Comparison of ENCODE assay signal across 9 mouse cellular contexts in the genomic region with DNA sequence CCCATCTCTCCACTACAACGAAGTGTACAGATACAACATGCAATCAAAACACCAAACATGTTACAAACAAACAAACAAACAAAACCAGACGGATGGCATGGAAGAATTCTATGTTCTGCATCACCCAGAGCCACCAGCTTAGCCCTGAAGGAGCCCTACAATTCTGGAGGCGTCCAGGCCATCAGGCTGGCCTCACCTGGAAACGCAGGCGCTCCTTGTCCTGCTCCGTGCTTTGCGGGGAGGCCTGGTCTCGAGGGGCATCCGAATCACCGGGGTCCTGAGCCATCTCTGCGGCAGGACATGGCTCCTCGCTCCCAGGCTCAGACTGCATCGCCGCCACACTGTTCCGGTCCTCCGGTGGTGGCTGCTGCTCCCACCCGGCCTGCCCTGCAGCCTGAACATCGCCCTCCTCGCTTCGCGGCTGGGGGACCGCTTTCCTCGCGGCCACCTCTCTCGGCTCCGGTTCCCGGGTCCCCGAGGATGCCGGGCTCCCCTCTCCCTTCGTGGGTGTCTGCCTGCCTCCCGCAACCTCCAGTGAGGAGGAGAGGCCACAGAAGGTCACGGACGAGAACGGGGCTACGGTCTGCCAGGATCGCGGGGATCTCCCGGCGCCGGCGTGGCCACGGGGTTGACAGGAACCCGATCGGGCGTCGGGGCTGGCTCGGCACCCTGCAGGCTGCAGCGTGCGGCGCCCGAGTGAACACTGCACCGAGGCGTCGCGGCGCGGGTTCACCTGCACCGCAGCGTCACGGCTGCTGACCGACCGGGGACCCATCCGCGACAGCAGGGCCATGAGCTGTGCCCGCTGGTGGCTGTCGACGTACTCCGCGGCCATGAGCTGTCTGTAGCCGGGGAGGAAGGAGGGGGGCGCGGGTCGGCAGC. TPM values are rescaled to one million over a fixed set of nuclear protein-coding genes. Genes with fewer than 3 reads are reported as not detected.
DNase-seq lines count a peak whose midpoint lies in the region; ATAC-seq and TF ChIP-seq lines count a peak whose summit lies in the region.
"Not testable (repeated sequence)": the region's sequence is repeated elsewhere in the genome, so short reads cannot be mapped to it uniquely, and the experiment has no call there.
"Had no signal": no experiment of that assay in that cellular context is flagged by ENCODE, and none has a peak within 500 bp of the region (broad histone marks: within the 10 kb centered on the region; RNA-seq: fewer than 3 reads in every experiment).

No protein-coding gene starts in this region.

- peak overlapping the region; percentile 30 for H3K4me3 ChIP-seq in embryonic facial prominence, embryonic 11.5 days (ENCODE audit: low read depth, low read length)
- H3K4me3 ChIP-seq in heart, embryonic 12.5 days, result peak overlapping the region; percentile 55
- H3K4me3 ChIP-seq in intestine, embryonic 15.5 days (replicated peaks), result peak overlapping the region; percentile 43
- H3K4me3 ChIP-seq in liver, adult 2 months (ENCODE audit: insufficient read depth, low read depth, low read length), result peak overlapping the region; percentile 18; the same call in 1 of the 2 replicates
- H3K4me3 ChIP-seq in midbrain, embryonic 13.5 days (replicated peaks), result peak overlapping the region; percentile 48

- H3K4me1 ChIP-seq in embryonic facial prominence, embryonic 11.5 days (ENCODE audit: control insufficient read depth, insufficient read depth, low read length); heart, embryonic 12.5 days (replicated peaks); intestine, embryonic 15.5 days (replicated peaks); liver, adult 2 months (ENCODE audit: control insufficient read depth, insufficient read depth, low read length); midbrain, embryonic 13.5 days (replicated peaks): not testable (repeated sequence)

- H3K36me3 ChIP-seq in embryonic facial prominence, embryonic 11.5 days (replicated peaks; ENCODE audit: control insufficient read depth, insufficient read depth, low read depth, low read length); heart, embryonic 12.5 days; intestine, embryonic 15.5 days; liver, adult 2 months (ENCODE audit: control insufficient read depth, insufficient read depth, low read length); midbrain, embryonic 13.5 days: not testable (repeated sequence)

- not testable (repeated sequence) for TF ChIP-seq POLR2A in liver, adult 2 months (IDR thresholded peaks at IDR 0.05; ENCODE audit: extremely low read depth, insufficient read depth, low read length)

- peak; percentile 83 for ATAC-seq in embryonic facial prominence, embryonic 11.5 days (replicated peaks; ENCODE audit: insufficient number of reproducible peaks, low FRiP score, low TSS enrichment, low read depth)
- ATAC-seq in heart, embryonic 12.5 days (ENCODE audit: insufficient number of reproducible peaks, low FRiP score), result peak; percentile 33; the same call in 1 of the 2 replicates
- ATAC-seq in intestine, embryonic 15.5 days, result peak; percentile 79
- peak; percentile 84 for ATAC-seq in midbrain, embryonic 13.5 days

- not testable (repeated sequence) for H3K27me3 ChIP-seq in embryonic facial prominence, embryonic 11.5 days (ENCODE audit: control insufficient read depth, insufficient read depth, low read length); intestine, embryonic 15.5 days (replicated peaks); midbrain, embryonic 13.5 days
- peaks cover 38% of the 10 kb centered on the region for H3K27me3 ChIP-seq in heart, embryonic 12.5 days (replicated peaks)
- H3K27me3 ChIP-seq in liver, adult 2 months (ENCODE audit: control insufficient read depth, insufficient read depth, low read length), result peaks cover 11% of the 10 kb centered on the region

- 5% methylated on average over 44 of the region's 73 CpGs for WGBS in embryonic facial prominence, embryonic 11.5 days
- WGBS in heart, embryonic 12.5 days, result 6% methylated on average over 47 of the region's 73 CpGs
- WGBS in intestine, embryonic 15.5 days, result 9% methylated on average over 42 of the region's 73 CpGs
- 6% methylated on average over 68 of the region's 73 CpGs for WGBS in liver, adult 2 months
- 4% methylated on average over 60 of the region's 73 CpGs for whole genome bisulfite sequencing in midbrain, embryonic 13.5 days

- DNase-seq in adrenal gland, adult 2 months, result peak; percentile 32
- DNase-seq in embryonic facial prominence, embryonic 11.5 days (ENCODE audit: low spot score), result peak; percentile 28
- not testable (repeated sequence) for DNase-seq in liver, adult 2 months (ENCODE audit: extremely low read depth, low read depth, low spot score)
- peak; percentile 6 for DNase-seq in right cerebral cortex, postnatal 4 days

- peak overlapping the region; percentile 75 for H3K4me2 ChIP-seq in embryonic facial prominence, embryonic 11.5 days (ENCODE audit: low read depth, low read length)
- H3K4me2 ChIP-seq in heart, embryonic 12.5 days, result peak overlapping the region; percentile 95
- peak overlapping the region; percentile 91 for H3K4me2 ChIP-seq in intestine, embryonic 15.5 days (replicated peaks)
- H3K4me2 ChIP-seq in midbrain, embryonic 13.5 days (replicated peaks), result peak overlapping the region; percentile 75

- TF ChIP-seq CTCF in liver, adult 2 months (IDR thresholded peaks at IDR 0.05; ENCODE audit: low read depth, low read length), result not testable (repeated sequence)

- not testable (repeated sequence) for H3K79me2 ChIP-seq in liver, adult 2 months (ENCODE audit: control insufficient read depth, insufficient read depth, low read length)

- peak overlapping the region; percentile 60 for H3K9ac ChIP-seq in embryonic facial prominence, embryonic 11.5 days (replicated peaks; ENCODE audit: low read length)
- peak overlapping the region; percentile 68 for H3K9ac ChIP-seq in heart, embryonic 12.5 days
- H3K9ac ChIP-seq in intestine, embryonic 15.5 days, result peak overlapping the region; percentile 42
- H3K9ac ChIP-seq in liver, adult 2 months (ENCODE audit: low read depth, low read length), result not testable (repeated sequence)
- H3K9ac ChIP-seq in midbrain, embryonic 13.5 days (replicated peaks), result peak overlapping the region; percentile 68

- H3K27ac ChIP-seq in embryonic facial prominence, embryonic 11.5 days (replicated peaks; ENCODE audit: low read depth, low read length); heart, embryonic 12.5 days (ENCODE audit: poor library complexity, severe bottlenecking); intestine, embryonic 15.5 days; liver, adult 2 months (replicated peaks; ENCODE audit: insufficient read depth, low read depth, low read length); midbrain, embryonic 13.5 days: not testable (repeated sequence)

- H3K9me3 ChIP-seq in embryonic facial prominence, embryonic 11.5 days (replicated peaks; ENCODE audit: control insufficient read depth, low read length); heart, embryonic 12.5 days (replicated peaks); intestine, embryonic 15.5 days; midbrain, embryonic 13.5 days: not testable (repeated sequence)

RNA-seq across cellular contexts. Expression of gene Zar1, which starts 0.7 kb away (rescaled TPM):
- not detected for total RNA-seq in adrenal gland, adult 2 months (2021)
- polyA plus RNA-seq in adrenal gland, adult 2 months (2012; rRNA removed), result not detected in 2 replicates
- 2.4 and 4.2 TPM in 2 replicates for polyA plus RNA-seq in embryonic facial prominence, embryonic 11.5 days (2014; fragmentation: Nextera tagmentation; extraction: Ambion mirVana)
- polyA plus RNA-seq in heart, embryonic 12.5 days (2016; fragmentation: Nextera tagmentation; extraction: Ambion mirVana), result 0.27 and 0.35 TPM in 2 replicates
- polyA plus RNA-seq in intestine, embryonic 15.5 days (2015; fragmentation: Nextera tagmentation; extraction: Ambion mirVana), result 0.15 and 0.31 TPM in 2 replicates
- total RNA-seq in liver, adult 2 months (2014; rRNA removed), result not detected in 2 replicates
- polyA plus RNA-seq in liver, adult 2 months (2012; rRNA removed), result not detected in 2 replicates
- 2.3 and 2.4 TPM in 2 replicates for polyA plus RNA-seq in midbrain, embryonic 13.5 days (2015; fragmentation: Nextera tagmentation; extraction: Ambion mirVana)
- total RNA-seq: left cerebral cortex, adult 18-20 months had no signal
- polyA plus RNA-seq: Patski had no signal

RNA-seq across cellular contexts. Expression of gene Gm5868, which starts 7.0 kb away (rescaled TPM):
- 1 to 10 TPM; 1.4 to 1.8 TPM for total RNA-seq in adrenal gland, adult 2 months (2021)
- polyA plus RNA-seq in adrenal gland, adult 2 months (2012; rRNA removed), result not detected in 2 replicates
- polyA plus RNA-seq in embryonic facial prominence, embryonic 11.5 days (2014; fragmentation: Nextera tagmentation; extraction: Ambion mirVana), result 1.5 and 1.9 TPM in 2 replicates
- not detected in 2 replicates for polyA plus RNA-seq in heart, embryonic 12.5 days (2016; fragmentation: Nextera tagmentation; extraction: Ambion mirVana)
- 0.50 and 1.0 TPM in 2 replicates for polyA plus RNA-seq in intestine, embryonic 15.5 days (2015; fragmentation: Nextera tagmentation; extraction: Ambion mirVana)
- total RNA-seq in liver, adult 2 months (2014; rRNA removed), result not detected in 2 replicates
- not detected in 2 replicates for polyA plus RNA-seq in liver, adult 2 months (2012; rRNA removed)
- 5.9 and 6.8 TPM in 2 replicates for polyA plus RNA-seq in midbrain, embryonic 13.5 days (2015; fragmentation: Nextera tagmentation; extraction: Ambion mirVana)
- total RNA-seq: left cerebral cortex, adult 18-20 months had no signal
- polyA plus RNA-seq: Patski had no signal

RNA-seq across cellular contexts. Expression of gene Nfxl1, which starts 20.8 kb away (rescaled TPM):
- total RNA-seq in adrenal gland, adult 2 months (2021), result 10 to 100 TPM in 1 of 2 experiments, 1 to 10 TPM in 1; 9.9 to 11.7 TPM
- 2.7 and 3.7 TPM in 2 replicates for polyA plus RNA-seq in adrenal gland, adult 2 months (2012; rRNA removed)
- 28.6 and 30.5 TPM in 2 replicates for polyA plus RNA-seq in embryonic facial prominence, embryonic 11.5 days (2014; fragmentation: Nextera tagmentation; extraction: Ambion mirVana)
- polyA plus RNA-seq in heart, embryonic 12.5 days (2016; fragmentation: Nextera tagmentation; extraction: Ambion mirVana), result 16.8 and 17.6 TPM in 2 replicates
- 14.0 and 14.7 TPM in 2 replicates for polyA plus RNA-seq in intestine, embryonic 15.5 days (2015; fragmentation: Nextera tagmentation; extraction: Ambion mirVana)
- 6.9 and 9.7 TPM in 2 replicates for total RNA-seq in liver, adult 2 months (2014; rRNA removed)
- polyA plus RNA-seq in liver, adult 2 months (2012; rRNA removed), result 3.3 and 6.0 TPM in 2 replicates
- 15.2 and 17.2 TPM in 2 replicates for polyA plus RNA-seq in midbrain, embryonic 13.5 days (2015; fragmentation: Nextera tagmentation; extraction: Ambion mirVana)

Comparison
In these comparisons a context has a peak if more than half of its experiments do, and no peak if none do; other contexts are left out.
1. ATAC-seq: peak in every context shown above with its lines; median percentile 84 in midbrain, embryonic 13.5 days; 83 in embryonic facial prominence, embryonic 11.5 days; 79 in intestine, embryonic 15.5 days; 33 in heart, embryonic 12.5 days.